Mouse (Mus musculus): ENCODE measurements around the gene Gm11111.
"Not testable (repeated sequence)": the region's sequence is repeated elsewhere in the genome, so short reads cannot be mapped to it uniquely, and the experiment has no call there.

The Gm11111 gene

DNA sequence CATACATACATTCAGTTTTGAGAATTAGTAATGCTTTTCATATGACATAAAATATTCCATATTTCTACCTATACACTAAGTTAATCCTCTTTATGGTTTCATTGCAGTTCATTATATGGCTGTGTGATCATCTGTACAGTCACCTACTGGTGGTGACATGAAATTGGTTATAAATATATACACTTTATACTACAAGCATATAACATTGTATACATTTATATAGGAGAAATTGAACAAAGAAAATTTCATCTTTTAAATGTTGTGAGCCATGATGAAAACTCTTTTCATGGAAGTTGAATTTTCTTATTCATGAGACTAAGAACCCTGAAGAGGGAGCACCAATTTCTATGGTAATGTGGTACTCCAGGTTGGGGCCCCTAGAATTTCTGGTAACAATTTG, at the start of gene Gm11111:
Gm11111 (plus strand) TSS at position 301 of the 400 bp plus-strand sequence.
- DNase-seq: no peak

DNA sequence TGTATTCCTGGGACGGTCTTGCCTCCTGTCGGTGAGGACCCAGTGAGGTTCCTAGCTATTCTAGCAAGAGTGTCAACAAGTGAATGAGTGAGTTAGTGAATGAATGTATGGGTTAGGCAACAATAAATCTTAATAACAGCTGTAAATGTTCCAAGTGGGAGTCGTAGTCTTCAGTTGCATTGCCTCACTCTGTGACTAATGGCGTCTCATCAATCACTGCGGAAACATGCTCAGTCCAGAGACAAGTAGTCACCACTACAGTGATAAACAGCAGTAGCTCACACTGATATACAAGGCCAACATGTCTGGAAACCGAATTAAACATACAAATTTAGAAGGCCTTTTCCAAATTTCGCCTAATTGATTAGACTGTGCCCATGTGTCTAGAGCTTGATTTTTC, 36.3 kb upstream of the Gm11111 start:
- no peak for DNase-seq

DNA sequence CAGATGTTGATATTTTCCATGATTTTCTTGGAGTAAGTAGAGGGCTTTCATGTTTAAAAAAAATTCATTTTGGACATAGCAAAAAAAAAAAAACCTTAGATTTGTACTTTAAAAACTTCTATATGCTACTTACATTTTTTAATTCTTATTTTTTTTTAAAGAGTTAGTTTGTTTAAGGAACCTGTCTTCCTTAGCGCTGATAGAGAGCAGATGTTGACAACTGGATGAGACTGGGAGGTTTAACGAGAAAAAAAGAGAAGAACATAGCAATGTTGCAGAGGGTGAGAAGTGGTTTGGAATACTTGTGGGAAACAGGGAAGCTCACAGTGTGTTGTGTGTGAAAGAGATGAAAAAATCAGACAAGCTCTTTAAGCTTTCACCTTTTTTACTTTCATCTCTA, 32.4 kb upstream of the Gm11111 start:
- no peak for DNase-seq

DNA sequence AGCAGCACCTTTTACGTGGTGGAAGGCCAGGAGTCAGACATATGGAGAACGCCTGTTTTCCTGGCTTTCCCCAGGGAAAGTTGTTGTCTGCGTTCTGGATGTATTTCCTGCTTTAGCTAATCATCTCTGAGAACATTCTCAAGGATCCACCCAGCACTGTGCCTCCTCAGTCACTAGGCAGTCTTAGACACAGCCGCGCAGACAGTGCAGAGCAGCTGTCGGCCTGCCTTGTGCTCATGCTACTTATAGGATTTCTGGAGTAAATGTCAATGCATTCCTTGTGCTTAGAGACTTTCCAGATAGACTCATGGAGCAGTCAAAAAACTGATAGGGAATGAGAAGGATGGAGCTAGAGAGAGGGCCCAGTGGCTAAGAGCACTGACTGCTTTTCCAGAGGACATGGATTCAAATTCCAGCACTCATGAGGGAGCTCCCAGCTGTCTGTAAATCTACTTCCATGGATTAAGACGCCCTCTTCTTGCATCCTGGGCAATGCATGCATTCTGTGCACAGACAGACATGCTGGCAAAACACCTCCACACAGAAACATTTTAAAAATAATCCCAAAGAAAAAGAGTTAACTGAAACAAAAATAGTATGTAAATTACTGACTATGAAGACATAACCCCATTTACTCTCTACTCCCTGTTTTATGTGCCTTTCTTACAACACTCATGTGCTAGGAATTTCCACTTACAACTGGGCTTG, 30.1 kb upstream of the Gm11111 start:
- DNase-seq: no peak

DNA sequence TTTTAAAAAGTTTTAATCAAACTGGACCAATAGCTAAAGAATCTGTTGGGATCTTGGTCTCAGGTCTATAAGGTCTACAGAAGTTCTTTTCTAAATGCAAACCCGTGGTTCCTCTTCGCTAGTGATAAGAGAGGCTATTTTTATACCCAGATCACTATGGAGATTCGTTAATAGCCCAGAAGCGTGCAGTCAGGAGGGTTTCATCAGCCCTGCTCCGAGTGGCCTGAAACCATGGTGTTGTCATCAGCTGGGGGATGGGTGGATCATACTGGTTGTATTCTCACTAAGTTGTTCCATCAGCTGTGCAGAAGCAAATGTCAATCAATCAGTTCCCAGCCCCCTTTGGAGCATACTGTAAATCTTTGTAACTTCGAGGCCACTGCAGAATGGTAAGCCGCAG, 29.4 kb upstream of the Gm11111 start:
- no peak for DNase-seq

DNA sequence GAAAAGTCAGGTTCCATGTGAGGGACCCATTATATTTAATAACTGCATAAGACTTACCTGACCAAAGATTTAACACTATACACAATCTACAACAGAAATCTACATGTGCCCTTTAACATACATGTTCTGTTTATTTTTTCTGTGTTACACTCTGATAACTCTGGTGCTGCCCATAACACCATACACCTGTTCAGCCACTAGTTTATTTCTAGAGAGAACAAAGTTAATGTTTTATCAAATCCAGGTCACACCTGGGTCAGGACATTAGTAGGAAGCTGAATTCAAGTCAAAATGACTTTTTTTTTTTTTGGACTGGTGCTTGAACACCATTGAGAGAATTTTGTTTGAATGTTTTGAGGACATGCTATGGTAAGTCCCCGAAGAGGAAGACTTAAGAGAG, 28.7 kb upstream of the Gm11111 start:
- no peak for DNase-seq

DNA sequence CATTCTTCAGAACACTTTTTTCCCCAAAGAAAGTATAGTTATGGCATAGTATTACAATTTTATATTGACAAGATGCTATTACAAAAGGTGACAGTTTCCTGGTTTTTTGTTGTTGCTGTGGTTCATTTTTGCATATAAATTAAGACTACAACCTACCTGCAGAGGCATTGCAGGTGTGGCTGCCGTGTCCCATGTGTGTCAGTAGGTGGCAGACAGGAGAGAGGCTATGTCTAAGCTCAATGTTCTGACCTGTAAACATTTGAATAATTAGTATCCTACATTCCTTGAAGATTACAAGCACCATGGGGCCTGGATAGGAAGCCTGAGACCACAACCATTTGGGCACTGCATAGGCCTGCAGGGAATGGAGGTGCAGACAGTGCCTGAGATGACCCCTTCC, 11.2 kb upstream of the Gm11111 start:
- no peak for DNase-seq

DNA sequence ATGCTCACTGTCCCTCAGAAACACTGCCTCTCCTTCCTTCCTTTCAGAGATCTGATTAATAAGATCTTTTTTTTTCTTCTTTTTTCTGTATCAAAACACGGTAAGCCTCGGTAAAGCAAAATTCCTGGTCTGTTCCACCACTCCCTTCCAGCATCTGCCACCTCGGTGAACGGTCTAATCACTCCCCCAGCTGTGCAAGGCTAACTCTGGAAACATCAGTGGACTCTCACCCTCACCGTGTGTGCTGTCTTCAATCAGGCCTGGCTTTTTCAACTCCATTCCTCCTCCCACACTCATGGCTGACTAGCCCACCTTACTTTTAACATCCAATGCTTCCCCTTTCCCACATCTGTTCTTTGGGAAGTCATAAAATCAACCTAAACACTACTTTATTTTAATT, 2.2 kb upstream of the Gm11111 start:
- DNase-seq: no peak

DNA sequence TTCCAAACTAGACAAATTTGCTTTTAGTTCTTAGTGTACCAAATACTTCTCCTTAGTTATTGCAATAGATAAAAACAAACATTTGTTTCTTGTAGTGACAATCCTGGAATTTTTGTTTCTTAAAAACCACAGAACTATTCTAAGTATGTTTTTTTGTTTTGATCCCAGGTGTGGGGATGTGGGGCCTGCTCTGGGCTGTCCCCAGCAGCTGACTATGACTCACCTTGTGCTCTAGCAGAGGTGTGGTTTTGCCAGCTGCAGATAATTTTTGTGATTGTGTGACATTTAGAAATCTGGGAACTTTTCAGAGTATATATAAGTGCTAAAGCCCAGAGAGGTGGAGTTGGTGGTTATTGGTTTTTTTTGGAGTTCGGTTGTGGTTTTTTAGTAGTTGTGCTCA, 1.6 kb upstream of the Gm11111 start:
- DNase-seq: no peak

DNA sequence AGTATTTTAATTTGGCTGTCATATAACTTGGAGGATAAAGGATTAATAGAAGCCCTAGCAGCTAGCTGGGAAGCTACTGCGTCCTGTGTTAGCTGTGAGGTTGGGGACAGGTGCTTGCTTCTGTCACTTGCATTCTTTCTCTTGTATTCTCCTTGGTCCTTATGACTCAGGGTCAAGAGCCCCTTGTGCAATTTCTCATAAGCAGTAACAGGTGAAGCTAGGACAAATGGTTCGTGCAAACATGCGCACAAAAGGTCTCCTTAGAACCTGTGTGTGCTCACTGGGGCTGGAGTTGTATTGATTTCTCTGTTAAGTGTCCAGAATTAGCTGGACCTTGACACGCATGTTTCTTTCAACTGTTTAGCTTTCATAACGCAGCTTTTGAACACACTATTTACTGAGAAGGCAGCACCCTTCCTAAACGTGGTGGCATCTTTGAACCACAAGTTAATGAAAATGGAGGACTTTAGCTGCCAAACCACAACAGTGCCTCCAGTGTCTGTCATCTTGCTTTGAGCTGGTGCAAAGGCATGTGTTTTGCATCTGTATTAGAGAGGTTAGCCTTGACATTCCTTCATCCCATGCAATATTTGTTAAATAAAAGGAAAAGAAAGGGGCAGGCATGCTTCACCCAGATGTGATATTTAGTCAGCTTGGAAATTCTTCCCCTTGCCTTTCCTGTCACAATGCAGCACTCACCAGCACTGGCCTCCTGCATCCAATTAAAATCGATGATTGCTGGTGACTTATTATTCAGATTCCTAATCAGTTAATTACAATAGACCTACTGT, 511 bp downstream of the Gm11111 start:
- no peak for DNase-seq

DNA sequence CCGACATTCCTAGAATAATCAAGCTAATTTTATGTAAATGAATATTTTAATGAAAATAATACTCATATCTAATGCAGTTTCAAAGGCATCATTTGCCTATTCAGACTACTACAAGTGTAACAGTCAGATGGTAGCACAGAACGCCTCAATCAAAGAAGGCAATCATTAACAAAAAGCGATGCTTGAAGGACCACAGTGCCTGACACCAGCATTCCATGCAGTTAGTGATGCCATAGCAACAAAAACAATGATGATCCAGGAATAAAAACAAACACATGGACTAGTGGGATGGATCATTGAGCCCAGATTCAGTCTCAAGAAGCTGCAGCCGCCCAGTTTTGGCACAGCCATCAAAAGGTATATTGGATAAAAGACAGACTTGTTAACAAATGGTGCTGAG, 8.8 kb downstream of the Gm11111 start:
- no peak for DNase-seq

DNA sequence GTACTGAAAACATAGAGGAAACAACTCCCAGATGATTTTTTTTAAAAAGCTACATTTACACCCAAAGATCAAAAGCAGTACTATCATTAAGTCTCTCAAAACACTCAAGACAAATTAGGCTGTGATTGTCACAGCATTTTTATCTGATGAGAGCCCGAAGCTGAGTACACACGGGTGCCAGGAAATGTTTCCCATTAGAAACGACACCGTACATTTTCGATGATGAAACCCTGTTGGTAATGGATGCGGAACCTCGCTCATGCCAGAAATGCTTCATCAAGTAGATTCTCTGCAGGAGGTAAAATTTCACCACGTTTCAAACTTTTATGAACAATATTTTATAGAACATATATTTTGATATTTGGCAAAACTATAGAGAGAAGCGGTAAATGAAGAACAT, 10.3 kb downstream of the Gm11111 start:
- DNase-seq: no peak

DNA sequence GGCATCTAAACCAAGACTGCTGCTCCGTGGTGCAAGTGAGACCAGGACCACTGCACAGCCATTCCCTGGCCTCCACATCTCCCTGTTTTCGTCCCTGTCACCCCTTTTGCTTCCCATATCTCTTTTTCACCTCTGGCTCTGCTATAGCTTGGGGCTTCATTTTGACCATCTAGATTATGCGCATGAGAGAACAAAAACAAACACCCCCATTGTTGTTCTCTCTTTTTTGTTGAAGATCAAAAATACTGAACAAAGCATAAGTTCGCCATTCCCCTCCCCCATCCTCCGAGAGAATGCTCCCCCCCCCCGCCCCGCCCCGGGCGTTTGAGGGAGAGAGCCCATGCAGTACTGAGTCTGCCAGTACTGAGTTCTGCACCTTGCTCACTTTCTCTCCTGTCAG, 11.3 kb downstream of the Gm11111 start:
- DNase-seq: no peak

DNA sequence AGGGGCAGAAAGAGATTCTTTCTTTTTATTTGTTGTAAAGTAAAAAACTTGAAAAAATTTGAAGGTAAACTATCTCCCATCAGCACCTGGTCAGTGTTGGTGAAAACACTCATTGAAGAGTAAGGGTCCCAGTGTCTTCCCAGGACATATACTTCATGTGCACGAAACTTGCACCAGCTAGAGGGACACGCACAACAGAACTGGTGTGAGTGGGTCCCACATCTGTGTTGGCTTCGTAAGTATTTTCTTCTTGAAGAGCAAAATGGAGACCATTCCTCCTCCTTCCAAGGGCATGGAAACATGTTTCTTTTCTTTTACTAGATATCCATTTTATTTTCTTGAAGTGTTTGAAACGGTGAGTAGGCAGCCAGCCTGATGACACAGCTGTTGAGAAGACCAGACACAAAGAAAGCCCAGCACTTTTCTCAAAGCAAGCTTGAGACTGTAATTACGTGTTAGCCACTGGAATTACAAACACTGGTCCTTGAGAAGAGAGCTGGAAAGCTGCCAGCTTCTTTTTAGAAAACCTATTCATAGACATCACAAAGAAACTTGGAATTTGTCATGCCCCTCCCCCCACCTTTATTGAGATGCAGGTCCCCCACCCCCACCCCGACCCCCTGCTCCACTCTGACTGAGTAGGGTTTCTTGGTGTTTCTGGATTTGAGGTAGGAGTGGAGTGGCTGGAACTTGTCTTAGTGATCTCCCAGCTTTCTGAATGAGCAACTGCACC, 14.1 kb downstream of the Gm11111 start:
- DNase-seq: no peak

DNA sequence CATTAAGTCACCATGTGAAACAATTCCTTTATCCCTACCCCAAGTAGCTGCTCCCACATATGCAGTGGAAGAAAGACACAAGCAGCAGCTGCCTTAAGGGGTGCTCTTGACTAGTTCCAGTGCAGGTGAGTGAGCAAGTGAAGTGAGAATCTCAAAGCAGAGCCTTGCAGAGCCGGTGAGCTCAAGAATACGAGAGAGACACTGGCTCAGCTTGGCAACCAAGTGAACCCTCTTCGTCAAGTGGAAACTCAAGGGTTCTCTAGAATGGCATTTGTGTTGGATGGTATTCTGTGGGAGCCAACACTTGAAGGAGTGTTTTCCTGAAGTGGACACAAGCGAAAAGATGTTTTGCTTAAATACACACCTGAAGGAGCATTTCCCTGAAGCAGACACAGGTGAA, 16.0 kb downstream of the Gm11111 start:
- DNase-seq: no peak

DNA sequence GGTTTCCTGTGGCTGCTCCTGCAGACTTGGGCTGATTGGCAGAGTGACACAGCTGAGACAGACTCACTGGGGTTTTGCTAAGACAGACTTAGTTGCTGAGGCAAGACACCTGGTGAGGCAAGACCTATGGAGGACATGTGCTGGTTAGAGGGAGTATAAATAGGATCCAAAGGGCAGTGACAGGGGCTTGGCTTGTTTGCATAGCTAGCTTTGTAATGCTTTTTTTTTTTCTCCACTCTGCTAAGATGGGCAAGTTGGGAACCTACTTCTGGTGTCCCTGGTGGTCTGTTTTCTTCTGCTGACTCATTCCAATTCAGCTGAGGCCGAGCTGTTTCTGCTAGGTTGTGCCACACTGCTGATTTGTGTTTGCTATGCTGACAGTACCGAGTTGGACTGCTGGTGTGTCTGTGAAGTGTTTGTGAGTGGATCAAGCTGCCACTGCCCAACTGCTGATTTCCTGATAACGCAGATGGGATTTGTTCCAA, 16.6 kb downstream of the Gm11111 start:
- DNase-seq: no peak

DNA sequence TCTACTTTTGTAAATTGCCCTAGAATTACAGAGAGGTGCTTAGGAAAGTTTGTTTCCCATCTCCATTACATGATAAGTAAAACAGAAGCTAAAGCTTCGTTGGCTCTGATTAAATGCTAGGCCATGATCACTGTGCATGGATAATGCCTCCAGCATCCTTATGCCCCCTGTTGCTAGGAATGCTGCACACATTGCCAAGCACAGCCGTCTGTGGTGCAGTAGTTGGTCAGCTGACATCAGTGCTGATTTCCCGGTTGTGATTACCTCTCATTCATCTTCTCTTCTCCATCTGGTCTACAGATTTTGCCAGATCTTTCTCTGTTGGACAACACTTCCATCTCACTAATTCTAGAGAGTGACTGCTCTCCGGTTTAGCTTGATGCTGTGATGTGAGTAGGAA, 19.9 kb downstream of the Gm11111 start:
- DNase-seq: no peak

DNA sequence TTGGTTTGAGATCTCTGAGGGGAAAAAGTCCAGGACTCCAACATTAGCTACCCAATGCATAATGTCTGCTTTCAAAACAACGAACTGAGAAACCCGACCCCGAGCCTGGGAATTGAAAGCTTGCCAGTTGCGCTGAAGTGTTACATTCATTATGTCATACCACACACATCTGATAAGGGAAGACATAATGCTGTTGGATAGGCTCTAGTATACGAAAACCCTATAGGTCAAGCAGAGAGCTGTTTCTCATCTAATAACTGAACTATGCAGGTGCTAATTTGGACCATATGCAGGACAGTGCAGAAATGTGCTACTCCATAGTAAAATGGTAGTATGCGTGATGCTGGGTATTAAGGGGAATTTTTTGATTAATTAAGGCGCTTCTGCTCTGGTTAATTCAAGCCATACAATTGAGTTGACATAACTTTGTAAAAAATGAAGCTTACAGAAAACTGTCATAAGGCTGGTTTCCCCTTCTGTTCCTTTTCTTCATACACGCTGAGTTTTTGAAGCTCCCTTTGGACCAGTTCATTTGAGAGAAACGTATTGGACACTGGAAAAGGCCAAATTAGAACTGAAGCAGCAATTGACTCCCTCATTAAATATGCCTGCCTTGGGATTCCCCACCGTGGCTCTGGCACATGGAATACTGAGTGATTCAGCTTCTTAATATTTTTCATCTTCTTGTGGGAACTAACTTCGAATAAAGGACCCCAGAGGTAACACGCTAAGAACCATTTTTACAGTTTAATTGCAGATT, 22.4 kb downstream of the Gm11111 start:
- no peak for DNase-seq

DNA sequence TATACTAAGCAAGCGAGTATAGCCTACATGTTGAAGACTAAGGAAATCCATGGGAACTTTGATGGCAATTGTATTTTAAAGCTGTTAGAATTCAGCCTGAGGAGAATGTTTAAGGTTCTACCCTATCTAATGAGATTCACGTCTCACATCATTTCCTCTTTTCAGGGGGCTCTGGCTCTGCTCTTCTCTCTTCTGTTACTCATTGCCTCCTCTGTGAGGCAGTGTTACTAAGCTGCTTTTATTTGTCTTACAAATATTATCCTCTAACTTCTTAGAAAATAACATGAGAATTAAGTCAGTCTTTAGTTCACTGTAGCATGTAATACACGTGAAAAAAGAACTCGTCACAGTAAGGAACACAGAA, 23.0 kb downstream of the Gm11111 start:
- DNase-seq: no peak

DNA sequence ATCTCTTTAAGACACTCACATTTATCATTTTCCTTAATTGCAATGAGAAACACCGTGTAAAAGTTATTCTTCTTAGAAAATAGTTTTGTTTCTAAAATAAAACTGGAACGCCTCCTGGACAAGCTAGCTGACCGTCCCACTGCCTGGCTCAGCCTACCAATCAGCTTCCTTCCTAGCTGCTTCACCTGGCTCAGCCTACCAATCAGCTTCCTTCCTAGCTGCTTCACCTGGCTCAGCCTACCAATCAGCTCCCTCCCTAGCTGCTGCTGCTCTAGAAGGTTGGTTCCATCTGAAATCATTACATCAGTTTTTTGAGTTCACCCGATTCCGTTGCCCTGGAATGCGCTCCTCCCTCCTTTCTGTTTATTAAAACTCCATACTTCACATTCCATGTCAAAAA, 24.0 kb downstream of the Gm11111 start:
- not testable (repeated sequence) for DNase-seq

DNA sequence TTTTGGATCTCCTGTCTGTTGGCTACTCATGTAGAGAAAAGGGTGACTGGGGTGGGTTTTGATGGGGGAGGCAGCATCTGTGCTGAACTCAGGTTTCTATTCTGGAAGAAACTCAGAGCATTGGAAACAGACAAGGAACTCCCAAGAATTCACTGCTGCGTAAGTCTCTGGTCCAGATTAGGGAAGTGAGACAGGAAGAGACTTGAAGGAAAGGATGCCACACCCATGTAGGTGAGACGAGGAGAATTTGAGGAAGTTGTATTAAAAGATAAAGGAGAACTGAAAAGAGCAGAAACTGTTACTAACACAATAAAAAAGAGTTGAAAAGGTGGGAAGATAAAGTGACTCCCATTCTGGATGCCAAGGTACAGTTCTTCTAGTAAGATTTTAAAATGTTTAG, 25.9 kb downstream of the Gm11111 start:
- DNase-seq: no peak

DNA sequence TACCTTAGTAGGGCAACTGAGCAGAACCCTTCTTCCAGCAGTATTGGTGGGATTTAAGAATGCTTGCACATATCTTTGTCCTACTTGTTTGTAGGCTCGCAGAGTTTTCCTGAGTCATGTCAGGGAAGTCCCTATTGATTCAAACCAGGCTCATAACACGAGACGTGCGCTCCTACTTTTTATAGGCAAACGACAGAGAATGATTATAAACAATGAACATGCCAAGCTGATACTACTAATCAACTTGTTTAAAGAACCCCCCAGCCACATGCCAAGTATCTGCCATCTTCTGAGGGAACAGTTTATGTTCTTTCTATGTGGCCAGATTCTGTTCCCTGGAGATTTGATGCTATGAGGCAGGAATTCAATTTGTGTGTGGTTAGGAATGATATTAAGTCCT, 28.3 kb downstream of the Gm11111 start:
- no peak for DNase-seq

DNA sequence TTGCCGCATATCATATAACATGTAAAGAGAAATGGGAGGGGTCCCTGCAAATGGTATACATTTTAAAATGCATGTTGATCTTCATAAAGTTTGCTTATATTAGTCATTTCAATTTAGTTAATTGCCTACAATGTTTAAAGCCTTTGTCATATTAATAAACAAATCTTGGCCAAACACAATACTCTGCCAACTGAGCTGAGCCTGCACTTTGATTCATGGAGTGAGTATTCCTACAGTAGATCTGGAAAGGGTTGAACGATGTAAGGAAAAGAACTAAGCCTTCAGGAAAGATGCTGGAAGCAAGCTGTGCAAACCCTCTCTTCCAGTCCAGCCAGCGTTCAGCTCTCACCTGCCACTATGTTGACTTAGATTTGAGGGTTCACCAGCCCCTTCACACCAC, 29.6 kb downstream of the Gm11111 start:
- DNase-seq: no peak
